Mouse (Mus musculus): ENCODE results near the gene Parm1.

Parm1 gene

GRCm38 (mm10) chr5:91653061-91653915, 135.9 kb downstream of the Parm1 start:
- in situ Hi-C loops (cut with MboI, MseI): no loop called here

- in situ Hi-C loops (cut with MboI, MseI): loop anchor here in 1 of 2 experiments (5.0 kb wide), 1 partner anchor 53 kb away; no protein-coding TSS in a partner anchor
Observed at GRCm38 (mm10) chr5:91654331-91655048, 137.1 kb downstream of the Parm1 start.

GRCm38 (mm10) chr5:91655263-91655662, 137.8 kb downstream of the Parm1 start:
- in situ Hi-C loops (cut with MboI, MseI): loop anchor here in 1 of 2 experiments (5.0 kb wide), 1 partner anchor 52 kb away; no protein-coding TSS in a partner anchor

GRCm38 (mm10) chr5:91662715-91663114, 145.3 kb downstream of the Parm1 start:
- in situ Hi-C loops (cut with MboI, MseI): loop anchor here in 1 of 2 experiments (10.0 kb wide), 1 partner anchor 362 kb away; no protein-coding TSS in a partner anchor

- in situ Hi-C loops (cut with MboI, MseI): loop anchor here in 1 of 2 experiments (10.0 kb wide), 1 partner anchor 358 kb away; no protein-coding TSS in a partner anchor
Observed at GRCm38 (mm10) chr5:91667127-91667526, 149.7 kb downstream of the Parm1 start.

GRCm38 (mm10) chr5:91669235-91669634, 151.8 kb downstream of the Parm1 start:
- in situ Hi-C loops (cut with MboI, MseI): loop anchor here in 1 of 2 experiments (10.0 kb wide), 1 partner anchor 356 kb away; no protein-coding TSS in a partner anchor

Measured in T-helper 17 cell (primary cell).